Mouse (Mus musculus): ENCODE results near the gene Ssrp1. TPM values are rescaled to one million over a fixed set of nuclear protein-coding genes. Genes with fewer than 3 reads are reported as not detected.

Gene Ssrp1
- polyA plus RNA-seq, 1 experiment from 2014 or later: 80.8 TPM

GRCm38 (mm10) chr2:85013826-85014587 is 23.0 kb upstream of the Ssrp1 start:
- DNase-seq (no peak), ATAC-seq (no peak)
- Histone ChIP-seq H3K4me1 (ENCODE audit: insufficient read depth) (peaks cover 29% of the 10 kb centered on the region), H3K9me3 (ENCODE audit: low read length) (no peaks in the 10 kb centered on the region), H3K27me3 (ENCODE audit: insufficient read depth, low read length) (no peaks in the 10 kb centered on the region), H3K4me3 (ENCODE audit: low read depth, low read length) (no peak overlapping the region), H3K36me3 (replicated peaks; ENCODE audit: insufficient read depth, low read length) (no peaks in the 10 kb centered on the region), H3K4me2 (ENCODE audit: low read depth, low read length) (no peak overlapping the region), H3K27ac (ENCODE audit: low read depth) (no peak overlapping the region), H3K9ac (replicated peaks) (no peak overlapping the region)
- 67% methylated on average over 5 of the region's 5 CpGs for WGBS (ENCODE audit: insufficient replicate concordance)
- TF ChIP-seq EP300 (IDR thresholded peaks at IDR 0.05; ENCODE audit: low read depth) (no peak), CTCF (IDR thresholded peaks at IDR 0.05; ENCODE audit: low read depth) (0 out of 2 replicates have a peak, but pooled peaks have one; percentile 28)

GRCm38 (mm10) chr2:85014588-85014982 is 22.4 kb upstream of the Ssrp1 start:
- no peak for ATAC-seq
- H3K27ac ChIP-seq (ENCODE audit: low read depth): no peak overlapping the region
- peaks cover 25% of the 10 kb centered on the region for H3K4me1 ChIP-seq (ENCODE audit: insufficient read depth)
- H3K27me3 ChIP-seq (ENCODE audit: insufficient read depth, low read length): no peaks in the 10 kb centered on the region
- H3K4me3 ChIP-seq (ENCODE audit: low read depth, low read length): no peak overlapping the region
- no peaks in the 10 kb centered on the region for H3K36me3 ChIP-seq (replicated peaks; ENCODE audit: insufficient read depth, low read length)
- H3K4me2 ChIP-seq (ENCODE audit: low read depth, low read length): no peak overlapping the region
- H3K9ac ChIP-seq (replicated peaks): no peak overlapping the region
- WGBS (ENCODE audit: insufficient replicate concordance): 39% methylated on average over 3 of the region's 3 CpGs
- TF ChIP-seq CTCF (IDR thresholded peaks at IDR 0.05; ENCODE audit: low read depth): no peak
- TF ChIP-seq EP300 (IDR thresholded peaks at IDR 0.05; ENCODE audit: low read depth): no peak
- DNase-seq: no peak
- no peaks in the 10 kb centered on the region for H3K9me3 ChIP-seq (ENCODE audit: low read length)

GRCm38 (mm10) chr2:85022043-85022442 is 15.0 kb upstream of the Ssrp1 start:
- no peak overlapping the region for H3K4me2 ChIP-seq (ENCODE audit: low read depth, low read length)
- H3K4me1 ChIP-seq (ENCODE audit: insufficient read depth): no peaks in the 10 kb centered on the region
- H3K27ac ChIP-seq (ENCODE audit: low read depth): no peak overlapping the region
- H3K36me3 ChIP-seq (replicated peaks; ENCODE audit: insufficient read depth, low read length): no peaks in the 10 kb centered on the region
- no peak overlapping the region for H3K4me3 ChIP-seq (ENCODE audit: low read depth, low read length)
- H3K9me3 ChIP-seq (ENCODE audit: low read length): no peaks in the 10 kb centered on the region
- ATAC-seq: 0 out of 2 replicates have a peak, but pooled peaks have one; percentile 21
- no peaks in the 10 kb centered on the region for H3K27me3 ChIP-seq (ENCODE audit: insufficient read depth, low read length)
- no peak overlapping the region for H3K9ac ChIP-seq (replicated peaks)
- TF ChIP-seq CTCF (IDR thresholded peaks at IDR 0.05; ENCODE audit: low read depth) (peak; percentile 77), EP300 (IDR thresholded peaks at IDR 0.05; ENCODE audit: low read depth) (no peak)
- WGBS (ENCODE audit: insufficient replicate concordance): 42% methylated on average over 4 of the region's 4 CpGs
- DNase-seq: peak; percentile 39

- no peaks in the 10 kb centered on the region for H3K27me3 ChIP-seq (ENCODE audit: insufficient read depth, low read length)
- no peak overlapping the region for H3K9ac ChIP-seq (replicated peaks)
- no peak for TF ChIP-seq EP300 (IDR thresholded peaks at IDR 0.05; ENCODE audit: low read depth)
- TF ChIP-seq CTCF (IDR thresholded peaks at IDR 0.05; ENCODE audit: low read depth): no peak
- H3K9me3 ChIP-seq (ENCODE audit: low read length): no peaks in the 10 kb centered on the region
- DNase-seq (no peak), ATAC-seq (0 out of 2 replicates have a peak, but pooled peaks have one; percentile 23)
- H3K36me3 ChIP-seq (replicated peaks; ENCODE audit: insufficient read depth, low read length): no peaks in the 10 kb centered on the region
- no peak overlapping the region for H3K4me2 ChIP-seq (ENCODE audit: low read depth, low read length)
- no peak overlapping the region for H3K27ac ChIP-seq (ENCODE audit: low read depth)
- H3K4me1 ChIP-seq (ENCODE audit: insufficient read depth): peaks cover 3% of the 10 kb centered on the region
- H3K4me3 ChIP-seq (ENCODE audit: low read depth, low read length): no peak overlapping the region
- WGBS (ENCODE audit: insufficient replicate concordance): 72% methylated on average over 3 of the region's 3 CpGs
Measured at GRCm38 (mm10) chr2:85026178-85026577, 10.9 kb upstream of the Ssrp1 start.

- no peak overlapping the region for H3K4me2 ChIP-seq (ENCODE audit: low read depth, low read length)
- no peak overlapping the region for H3K9ac ChIP-seq (replicated peaks)
- no peak for DNase-seq
- no peak for TF ChIP-seq EP300 (IDR thresholded peaks at IDR 0.05; ENCODE audit: low read depth)
- TF ChIP-seq CTCF (IDR thresholded peaks at IDR 0.05; ENCODE audit: low read depth): no peak
- H3K27ac ChIP-seq (ENCODE audit: low read depth): no peak overlapping the region
- no peaks in the 10 kb centered on the region for H3K36me3 ChIP-seq (replicated peaks; ENCODE audit: insufficient read depth, low read length)
- no peaks in the 10 kb centered on the region for H3K9me3 ChIP-seq (ENCODE audit: low read length)
- ATAC-seq: peak; percentile 27; the same call in 1 of the 2 replicates
- no peaks in the 10 kb centered on the region for H3K27me3 ChIP-seq (ENCODE audit: insufficient read depth, low read length)
- peaks cover 3% of the 10 kb centered on the region for H3K4me1 ChIP-seq (ENCODE audit: insufficient read depth)
- 24% methylated on average over 5 of the region's 5 CpGs for WGBS (ENCODE audit: insufficient replicate concordance)
- no peak overlapping the region for H3K4me3 ChIP-seq (ENCODE audit: low read depth, low read length)
Measured at GRCm38 (mm10) chr2:85027281-85027680, 9.8 kb upstream of the Ssrp1 start.

GRCm38 (mm10) chr2:85029897-85030296 is 7.1 kb upstream of the Ssrp1 start:
- Histone ChIP-seq H3K27me3 (ENCODE audit: insufficient read depth, low read length) (no peaks in the 10 kb centered on the region), H3K4me2 (ENCODE audit: low read depth, low read length) (no peak overlapping the region), H3K9me3 (ENCODE audit: low read length) (no peaks in the 10 kb centered on the region), H3K4me3 (ENCODE audit: low read depth, low read length) (no peak overlapping the region), H3K9ac (replicated peaks) (no peak overlapping the region), H3K27ac (ENCODE audit: low read depth) (no peak overlapping the region), H3K36me3 (replicated peaks; ENCODE audit: insufficient read depth, low read length) (no peaks in the 10 kb centered on the region), H3K4me1 (ENCODE audit: insufficient read depth) (peaks cover 7% of the 10 kb centered on the region)
- TF ChIP-seq EP300 (IDR thresholded peaks at IDR 0.05; ENCODE audit: low read depth) (no peak), CTCF (IDR thresholded peaks at IDR 0.05; ENCODE audit: low read depth) (no peak)
- no peak for DNase-seq
- no peak for ATAC-seq
- WGBS (ENCODE audit: insufficient replicate concordance): 59% methylated on average over 6 of the region's 6 CpGs

Data from liver, postnatal 0 days (tissue).